In the genomic region with DNA sequence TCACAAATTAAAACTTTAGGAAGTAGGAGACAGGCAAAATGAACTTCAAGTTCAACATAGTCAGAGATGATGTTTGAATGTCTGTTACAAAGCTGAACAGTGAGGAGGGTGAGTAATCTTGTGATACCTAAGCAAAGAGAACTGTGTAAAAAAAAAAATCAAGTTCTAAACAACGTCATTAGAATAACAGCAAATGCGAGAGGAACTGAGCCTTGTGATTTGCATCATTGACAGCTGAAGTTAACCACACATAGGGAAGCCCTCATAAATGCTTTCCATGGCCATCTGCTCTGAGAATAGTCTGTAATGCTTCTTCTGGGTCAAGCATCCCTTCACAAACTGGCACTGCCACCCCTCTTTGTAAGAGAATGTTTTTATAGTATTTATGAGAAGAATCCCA, we compare ENCODE assay signal across 22 mouse cellular contexts. TPM values are rescaled to one million over a fixed set of nuclear protein-coding genes. Genes with fewer than 3 reads are reported as not detected.
"Had no signal": no experiment of that assay in that cellular context is flagged by ENCODE, and none has a peak within 500 bp of the region (broad histone marks: within the 10 kb centered on the region; RNA-seq: fewer than 3 reads in every experiment).

No protein-coding gene starts in this region.

- H3K4me1 ChIP-seq: neural tube, embryonic 12.5 days; neural tube, embryonic 13.5 days; neural tube, embryonic 15.5 days; stomach, embryonic 15.5 days had no signal

- H3K9me3 ChIP-seq: neural tube, embryonic 12.5 days; neural tube, embryonic 13.5 days; neural tube, embryonic 15.5 days; stomach, embryonic 15.5 days had no signal

- H3K4me3 ChIP-seq: neural tube, embryonic 12.5 days; neural tube, embryonic 13.5 days; neural tube, embryonic 15.5 days; stomach, embryonic 15.5 days had no signal

- H3K27me3 ChIP-seq: neural tube, embryonic 12.5 days; neural tube, embryonic 13.5 days; neural tube, embryonic 15.5 days; stomach, embryonic 15.5 days had no signal

- DNase-seq: retina, postnatal 1 day; right cerebral cortex, adult 18-20 months; right cerebral cortex, postnatal 14 days; right cerebral cortex, postnatal 25 days; right cerebral cortex, postnatal 4 days; spleen, adult 18-20 months; thymus, adult 18-20 months; thymus, adult 2 months; thymus, postnatal 14 days; thymus, postnatal 25 days; thymus, postnatal 36 days; thymus, postnatal 4 days had no signal

- H3K4me2 ChIP-seq: neural tube, embryonic 12.5 days; neural tube, embryonic 13.5 days; neural tube, embryonic 15.5 days; stomach, embryonic 15.5 days had no signal

- H3K27ac ChIP-seq: neural tube, embryonic 12.5 days; neural tube, embryonic 13.5 days; neural tube, embryonic 15.5 days; stomach, embryonic 15.5 days; stomach, postnatal 0 days had no signal

- H3K36me3 ChIP-seq: neural tube, embryonic 12.5 days; neural tube, embryonic 13.5 days; neural tube, embryonic 15.5 days; stomach, embryonic 15.5 days had no signal

- H3K9ac ChIP-seq: neural tube, embryonic 12.5 days; neural tube, embryonic 13.5 days; neural tube, embryonic 15.5 days; stomach, embryonic 15.5 days had no signal

RNA-seq across cellular contexts. Expression of a gene that starts 31.0 kb away (rescaled TPM):
- total RNA-seq: neutrophil, adult 5-6 weeks had no signal
- polyA plus RNA-seq: neural tube, embryonic 12.5 days; neural tube, embryonic 13.5 days; neural tube, embryonic 14.5 days; spleen, adult 2 months; testis, adult 2 months; urinary bladder, adult 2 months had no signal
